Mouse (Mus musculus): ENCODE measurements at regions not wholly inside any gene's neighbourhood (a gene's known extent, or its start where the extent isn't known, plus 50 kb on each side); places are given as distances from the start of the nearest gene placed in this dataset.

- no peak for TF ChIP-seq CTCF (IDR thresholded peaks at IDR 0.05; ENCODE audit: low read depth)
- Histone ChIP-seq H3K4me2 (ENCODE audit: low read depth) (no peak overlapping the region), H3K27me3 (ENCODE audit: insufficient read depth, low read length) (no peaks in the 10 kb centered on the region), H3K27ac (ENCODE audit: low read depth, low read length) (no peak overlapping the region), H3K9ac (no peak overlapping the region), H3K9me3 (ENCODE audit: low read length) (no peaks in the 10 kb centered on the region), H3K4me3 (ENCODE audit: low read depth, low read length) (no peak overlapping the region), H3K4me1 (ENCODE audit: insufficient read depth) (no peaks in the 10 kb centered on the region), H3K36me3 (ENCODE audit: insufficient read depth) (no peaks in the 10 kb centered on the region)
- WGBS = 90% methylated on average over 2 of the region's 2 CpGs
- DNase-seq (no peak), ATAC-seq (no peak)
Observed at GRCm38 (mm10) chr4:88992498-88992897, 112.5 kb upstream of the Ifne start.

- Histone ChIP-seq H3K4me2 (ENCODE audit: low read depth) (no peak overlapping the region), H3K27me3 (ENCODE audit: insufficient read depth, low read length) (no peaks in the 10 kb centered on the region), H3K4me3 (ENCODE audit: low read depth, low read length) (no peak overlapping the region), H3K4me1 (ENCODE audit: insufficient read depth) (no peaks in the 10 kb centered on the region), H3K36me3 (ENCODE audit: insufficient read depth) (no peaks in the 10 kb centered on the region), H3K9ac (no peak overlapping the region), H3K27ac (ENCODE audit: low read depth, low read length) (no peak overlapping the region), H3K9me3 (ENCODE audit: low read length) (no peaks in the 10 kb centered on the region)
- WGBS = 64% methylated on average over 4 of the region's 4 CpGs
- no peak for TF ChIP-seq CTCF (IDR thresholded peaks at IDR 0.05; ENCODE audit: low read depth)
- DNase-seq (no peak), ATAC-seq (no peak)
Observed at GRCm38 (mm10) chr4:88988363-88988762, 108.4 kb upstream of the Ifne start.

- no peak overlapping the region for H3K4me3 ChIP-seq (ENCODE audit: low read depth, low read length)
- H3K9ac ChIP-seq = no peak overlapping the region
- H3K36me3 ChIP-seq (ENCODE audit: insufficient read depth) = no peaks in the 10 kb centered on the region
- H3K27me3 ChIP-seq (ENCODE audit: insufficient read depth, low read length) = no peaks in the 10 kb centered on the region
- no peaks in the 10 kb centered on the region for H3K4me1 ChIP-seq (ENCODE audit: insufficient read depth)
- WGBS = 59% methylated on average over 1 of the region's 1 CpGs
- H3K4me2 ChIP-seq (ENCODE audit: low read depth) = no peak overlapping the region
- ATAC-seq (no peak), DNase-seq (no peak)
- no peak overlapping the region for H3K27ac ChIP-seq (ENCODE audit: low read depth, low read length)
- no peak for TF ChIP-seq CTCF (IDR thresholded peaks at IDR 0.05; ENCODE audit: low read depth)
- H3K9me3 ChIP-seq (ENCODE audit: low read length) = no peaks in the 10 kb centered on the region
Observed at GRCm38 (mm10) chr4:88987103-88987502, 107.1 kb upstream of the Ifne start.

DNA sequence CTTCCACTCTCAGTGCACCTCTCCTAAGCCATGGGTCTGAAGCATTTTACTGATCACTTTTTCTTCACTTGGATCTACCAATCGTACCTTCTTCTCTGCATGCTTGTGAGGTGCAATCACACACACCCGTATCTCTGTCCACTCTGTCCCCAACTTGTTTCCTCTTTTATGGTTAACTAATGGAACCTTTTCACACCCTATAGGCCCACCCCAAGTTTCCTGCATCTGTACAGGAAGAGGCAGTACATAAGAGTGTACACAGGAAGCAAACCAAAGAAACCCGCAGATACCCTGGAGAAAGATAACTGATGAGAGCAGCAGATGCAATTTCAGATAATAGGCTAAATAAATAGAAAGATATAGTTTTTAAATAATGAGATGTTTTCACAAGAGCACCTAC, 102.5 kb upstream of the Ifne start:
- no peaks in the 10 kb centered on the region for H3K27me3 ChIP-seq (ENCODE audit: insufficient read depth, low read length)
- no peak for TF ChIP-seq CTCF (IDR thresholded peaks at IDR 0.05; ENCODE audit: low read depth)
- no peak for ATAC-seq
- H3K4me3 ChIP-seq (ENCODE audit: low read depth, low read length) = no peak overlapping the region
- 91% methylated on average over 3 of the region's 3 CpGs for WGBS
- no peak overlapping the region for H3K4me2 ChIP-seq (ENCODE audit: low read depth)
- no peak overlapping the region for H3K27ac ChIP-seq (ENCODE audit: low read depth, low read length)
- no peaks in the 10 kb centered on the region for H3K9me3 ChIP-seq (ENCODE audit: low read length)
- no peak overlapping the region for H3K9ac ChIP-seq
- no peaks in the 10 kb centered on the region for H3K36me3 ChIP-seq (ENCODE audit: insufficient read depth)
- no peaks in the 10 kb centered on the region for H3K4me1 ChIP-seq (ENCODE audit: insufficient read depth)
- DNase-seq = no peak

DNA sequence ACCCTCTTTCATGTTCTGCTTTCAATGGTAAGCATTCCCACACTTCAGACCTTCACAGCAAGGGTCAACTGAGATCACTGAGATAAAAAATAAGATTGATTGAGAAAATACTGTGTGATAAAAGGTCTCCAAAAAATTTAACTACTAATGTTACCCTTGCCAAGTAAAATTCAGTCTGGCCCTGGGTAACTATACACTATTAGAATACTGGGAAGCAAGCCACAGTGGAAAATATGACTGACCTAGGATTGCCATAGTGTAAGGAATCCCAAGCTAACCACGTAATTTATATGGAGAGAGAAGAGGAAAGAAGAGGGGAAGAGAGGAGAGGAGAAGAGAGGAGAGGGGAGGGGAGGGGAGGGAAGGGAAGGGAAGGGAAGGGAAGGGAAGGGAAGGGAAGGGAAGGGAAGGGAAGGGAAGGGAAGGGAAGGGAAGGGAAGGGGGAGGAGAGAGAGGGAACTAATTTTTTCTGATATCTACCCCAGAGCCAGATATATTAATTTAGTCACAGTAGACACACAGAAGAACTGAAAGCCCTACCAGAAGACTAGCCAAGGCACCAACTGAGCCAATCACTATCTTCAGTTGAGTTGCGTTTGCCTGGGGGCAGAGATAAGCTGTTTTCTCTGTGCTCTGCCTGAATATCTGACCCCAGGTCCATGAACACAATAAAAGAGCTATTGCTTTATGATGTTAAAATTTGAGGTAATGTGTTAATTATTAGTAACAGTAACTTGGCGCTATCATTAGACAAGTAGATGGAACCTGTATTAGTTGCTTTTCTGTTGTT, 97.3 kb upstream of the Ifne start:
- Histone ChIP-seq H3K9ac (no peak overlapping the region), H3K4me3 (ENCODE audit: low read depth, low read length) (no peak overlapping the region), H3K27ac (ENCODE audit: low read depth, low read length) (no peak overlapping the region), H3K4me2 (ENCODE audit: low read depth) (no peak overlapping the region), H3K9me3 (ENCODE audit: low read length) (no peaks in the 10 kb centered on the region), H3K4me1 (ENCODE audit: insufficient read depth) (no peaks in the 10 kb centered on the region), H3K27me3 (ENCODE audit: insufficient read depth, low read length) (no peaks in the 10 kb centered on the region), H3K36me3 (ENCODE audit: insufficient read depth) (no peaks in the 10 kb centered on the region)
- TF ChIP-seq CTCF (IDR thresholded peaks at IDR 0.05; ENCODE audit: low read depth) = no peak
- DNase-seq (no peak), ATAC-seq (no peak)
- 81% methylated on average over 3 of the region's 3 CpGs for WGBS

- H3K4me3 ChIP-seq (ENCODE audit: low read depth, low read length) = no peak overlapping the region
- H3K9ac ChIP-seq = no peak overlapping the region
- WGBS = 79% methylated on average over 2 of the region's 2 CpGs
- no peak overlapping the region for H3K27ac ChIP-seq (ENCODE audit: low read depth, low read length)
- H3K9me3 ChIP-seq (ENCODE audit: low read length) = no peaks in the 10 kb centered on the region
- TF ChIP-seq CTCF (IDR thresholded peaks at IDR 0.05; ENCODE audit: low read depth) = no peak
- ATAC-seq = no peak
- no peaks in the 10 kb centered on the region for H3K27me3 ChIP-seq (ENCODE audit: insufficient read depth, low read length)
- no peaks in the 10 kb centered on the region for H3K4me1 ChIP-seq (ENCODE audit: insufficient read depth)
- H3K36me3 ChIP-seq (ENCODE audit: insufficient read depth) = no peaks in the 10 kb centered on the region
- no peak for DNase-seq
- no peak overlapping the region for H3K4me2 ChIP-seq (ENCODE audit: low read depth)
Observed at GRCm38 (mm10) chr4:88974535-88974934, 94.5 kb upstream of the Ifne start.

DNA sequence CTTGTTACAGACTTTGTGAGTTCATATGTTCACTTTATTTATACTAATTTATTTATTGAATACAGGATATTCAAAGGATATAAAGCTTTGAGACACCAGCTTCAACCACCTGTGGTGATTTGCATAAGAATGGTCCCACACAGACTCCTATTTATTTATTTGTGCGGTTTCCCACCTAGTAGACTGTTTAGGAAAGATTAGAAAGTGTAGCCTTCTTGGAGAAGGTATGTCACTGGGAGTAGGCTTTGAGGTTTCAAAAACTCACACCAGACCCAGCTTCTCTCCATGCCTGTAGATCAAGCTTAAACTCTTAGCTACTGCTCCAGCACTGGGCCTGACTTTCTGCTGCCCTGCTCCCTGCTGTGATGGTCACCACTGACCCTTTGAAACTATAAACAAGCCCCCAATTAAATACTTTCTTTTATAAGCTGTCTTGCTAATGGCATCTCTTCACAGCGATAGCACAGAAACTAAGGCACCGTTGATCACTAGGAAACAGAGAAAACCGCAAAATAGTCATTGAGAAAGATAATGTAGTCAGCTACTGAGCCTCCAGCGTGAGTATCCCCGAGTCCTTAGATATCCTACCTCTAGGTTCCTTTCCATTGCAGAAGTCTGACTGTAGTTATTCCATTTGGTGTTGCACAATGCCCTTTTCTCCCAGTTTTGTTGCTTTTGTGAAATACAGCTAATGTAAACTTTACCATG, 89.3 kb upstream of the Ifne start:
- ATAC-seq (no peak), DNase-seq (no peak)
- Histone ChIP-seq H3K4me1 (ENCODE audit: insufficient read depth) (no peaks in the 10 kb centered on the region), H3K9ac (no peak overlapping the region), H3K9me3 (ENCODE audit: low read length) (no peaks in the 10 kb centered on the region), H3K27me3 (ENCODE audit: insufficient read depth, low read length) (no peaks in the 10 kb centered on the region), H3K4me2 (ENCODE audit: low read depth) (no peak overlapping the region), H3K36me3 (ENCODE audit: insufficient read depth) (no peaks in the 10 kb centered on the region), H3K27ac (ENCODE audit: low read depth, low read length) (no peak overlapping the region), H3K4me3 (ENCODE audit: low read depth, low read length) (no peak overlapping the region)
- TF ChIP-seq CTCF (IDR thresholded peaks at IDR 0.05; ENCODE audit: low read depth) = no peak
- WGBS = 33% methylated on average over 6 of the region's 6 CpGs

Data from forebrain, postnatal 0 days (tissue).